Mouse (Mus musculus) midbrain, embryonic 16.5 days (tissue): ENCODE data around the gene Zfp944. TPM values are rescaled to one million over a fixed set of nuclear protein-coding genes. Genes with fewer than 3 reads are reported as not detected.
A peak's percentile ranks its signal among the peaks of the same experiment; 100 is the strongest.
"Not testable (repeated sequence)": the region's sequence is repeated elsewhere in the genome, so short reads cannot be mapped to it uniquely, and the experiment has no call there.

Experiments used
- ATAC-seq: fragments of 200-750 bp; cut with Nextera tagmentation; 2 replicates; pipeline ENCODE4 v1.8.0; 2017; ENCODE audit warnings: moderate TSS enrichment
- H3K27ac ChIP-seq: fragments of 300-500 bp; sonication (generic); 2 replicates; pipeline ENCODE4 v1.5.1; 2014; ENCODE audit warnings: mild to moderate bottlenecking, low read length, mixed read lengths
- H3K27me3 ChIP-seq: fragments of 300-500 bp; sonication (generic); 2 replicates; pipeline ENCODE4 v1.6.1; 2014; ENCODE audit warnings: low read depth, low read length, mixed read lengths; ENCODE audit not compliant: control insufficient read depth, insufficient read depth
- H3K36me3 ChIP-seq: fragments of 300-500 bp; sonication (generic); 2 replicates; pipeline ENCODE4 v1.6.1; 2014; ENCODE audit warnings: mild to moderate bottlenecking, low read length, moderate library complexity, mixed read lengths; ENCODE audit not compliant: control insufficient read depth, insufficient read depth
- H3K4me1 ChIP-seq: fragments of 300-500 bp; sonication (generic); 2 replicates; pipeline ENCODE4 v1.6.1; 2014; ENCODE audit warnings: mild to moderate bottlenecking, low read length, mixed read lengths; ENCODE audit not compliant: control insufficient read depth, insufficient read depth
- H3K4me2 ChIP-seq: fragments of 300-500 bp; sonication (generic); 2 replicates; pipeline ENCODE4 v1.6.1; 2014; ENCODE audit warnings: mild to moderate bottlenecking, low read length, mixed read lengths
- H3K4me3 ChIP-seq: fragments of 300-500 bp; sonication (generic); 2 replicates; pipeline ENCODE4 v1.5.1; 2014; ENCODE audit warnings: low read depth, mild to moderate bottlenecking, low read length, moderate library complexity, mixed read lengths
- H3K9ac ChIP-seq: fragments of 300-500 bp; sonication (generic); 2 replicates; pipeline ENCODE4 v1.6.1; 2014; ENCODE audit warnings: low read depth, low read length, mixed read lengths
- H3K9me3 ChIP-seq: fragments of 300-500 bp; sonication (generic); replicated peaks from 2 replicates; pipeline ENCODE4 v1.6.1; 2014; ENCODE audit warnings: mild to moderate bottlenecking, low read length, mixed read lengths; ENCODE audit not compliant: control insufficient read depth, poor library complexity, severe bottlenecking
- WGBS: fragments of 180-500 bp; shearing (Covaris S2); extraction: QIAGEN DNeasy Blood & Tissue Kit; methylation state at CpG from one replicate; pipeline ENCODE4 v1.1.7; 2014; 5-methylcytosine and 5-hydroxymethylcytosine counted together
- polyA plus RNA-seq: library from polyadenylated mRNA; unstranded; fragments of >200 nt; fragmentation: Nextera tagmentation; extraction: Ambion mirVana; gene quantifications from 2 replicates; pipeline ENCODE4 v1.2.1, GENCODE M21; 2015

Gene Zfp944
- polyA plus RNA-seq = 14.0 and 14.9 TPM in 2 replicates

DNA sequence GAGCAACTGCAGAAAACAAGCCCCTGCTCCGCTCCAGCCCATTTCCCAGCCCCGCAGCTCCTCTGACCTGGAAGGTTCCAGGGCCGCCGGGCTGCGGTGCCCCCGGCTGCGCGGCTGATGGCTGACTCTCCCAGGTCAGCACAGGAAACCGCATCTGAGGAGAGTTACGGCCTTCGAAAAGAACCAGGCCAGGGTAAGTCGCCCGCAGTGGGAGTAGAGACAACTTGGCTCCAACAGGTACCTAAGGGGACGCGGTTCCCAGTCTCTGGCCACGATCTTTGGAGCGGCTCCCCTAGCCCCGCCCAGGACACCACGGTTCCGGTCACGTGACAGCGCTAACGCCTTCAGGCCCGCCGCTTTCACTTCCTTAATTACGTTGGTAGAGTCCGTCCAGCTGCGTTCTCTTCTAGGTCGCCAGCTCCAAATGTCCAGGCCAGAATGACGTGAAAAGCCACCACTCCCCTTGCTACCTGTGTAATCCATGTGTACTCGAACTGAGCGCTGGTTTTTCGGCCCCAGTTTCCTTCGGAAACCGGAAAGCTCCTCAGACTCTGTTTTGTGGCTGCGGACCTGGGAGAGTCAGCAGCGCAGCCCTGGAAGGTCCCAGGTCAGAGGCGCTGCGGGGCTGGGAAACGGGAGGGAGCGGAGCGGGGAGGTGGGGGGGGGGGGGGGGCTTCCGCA lies at the start of gene Zfp944, which contains the start of gene Zfp758:
Zfp944 (minus strand) TSS at position 300 of the 681 bp plus-strand sequence.
Zfp758 (plus strand) TSS at position 353 of the 681 bp plus-strand sequence.
- ATAC-seq = peak; percentile 96
- not testable (repeated sequence) for H3K9me3 ChIP-seq, H3K27me3 ChIP-seq, H3K36me3 ChIP-seq
- under 1% methylated on average over 26 of the region's 43 CpGs for WGBS
- Histone ChIP-seq H3K9ac (peak within 1 kb of the TSS; percentile 66), H3K27ac (peak within 1 kb of the TSS; percentile 43; the same call in 1 of the 2 replicates), H3K4me1 (peaks cover 17% of the 10 kb centered on the region), H3K4me3 (peak within 1 kb of the TSS; percentile 46), H3K4me2 (peak within 1 kb of the TSS; percentile 68)

DNA sequence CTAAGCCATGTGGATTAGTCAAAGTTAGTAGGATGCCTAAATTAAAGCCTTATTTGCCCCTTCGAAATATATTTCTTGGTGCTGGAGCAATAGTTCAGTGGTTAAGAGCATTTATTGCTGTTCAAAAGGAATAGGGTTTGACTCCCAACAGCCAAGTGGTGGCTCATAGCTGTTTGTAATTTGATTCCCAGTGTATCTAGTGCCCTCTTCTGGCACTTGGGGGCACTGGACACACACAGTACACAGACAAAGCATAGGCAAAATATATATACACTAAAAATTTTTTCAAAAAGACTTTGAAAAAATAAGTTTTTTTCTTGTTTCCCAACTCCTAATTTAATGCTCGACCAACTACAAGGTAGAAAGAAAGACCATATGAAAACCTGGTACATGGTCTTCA lies 49.6 kb upstream of the Zfp944 start:
- Histone ChIP-seq H3K4me2 (no peak overlapping the region), H3K36me3 (no peaks in the 10 kb centered on the region), H3K27ac (no peak overlapping the region), H3K9me3 (no peaks in the 10 kb centered on the region), H3K27me3 (no peaks in the 10 kb centered on the region), H3K9ac (no peak overlapping the region), H3K4me3 (no peak overlapping the region), H3K4me1 (no peaks in the 10 kb centered on the region)
- ATAC-seq = no peak
- 82% methylated on average over 2 of the region's 2 CpGs for WGBS

DNA sequence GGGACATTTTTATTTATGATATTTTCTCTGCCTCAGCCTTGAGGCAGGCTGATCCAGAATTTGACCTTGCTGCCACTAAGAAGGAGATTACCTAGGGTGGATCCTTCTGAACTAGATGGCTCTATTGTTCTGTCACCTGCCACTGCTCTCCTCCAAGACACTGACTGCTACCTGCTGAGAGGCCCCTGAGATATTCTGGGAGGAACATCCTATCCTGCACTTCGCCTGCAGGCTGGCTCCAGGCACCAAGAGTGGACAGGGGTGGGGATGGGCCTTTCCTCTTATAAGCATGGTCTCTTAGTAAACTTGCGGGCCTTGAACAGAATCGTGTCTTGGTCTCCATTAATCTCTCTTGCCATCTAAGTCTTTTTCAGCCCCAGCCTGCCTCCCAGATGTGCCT lies 2.7 kb upstream of the Zfp944 start:
- no peak overlapping the region for H3K4me3 ChIP-seq
- peaks cover 7% of the 10 kb centered on the region for H3K36me3 ChIP-seq
- peaks cover 10% of the 10 kb centered on the region for H3K9me3 ChIP-seq
- H3K4me2 ChIP-seq = no peak overlapping the region
- H3K27me3 ChIP-seq = no peaks in the 10 kb centered on the region
- H3K4me1 ChIP-seq = peaks cover 17% of the 10 kb centered on the region
- no peak for ATAC-seq
- H3K9ac ChIP-seq = no peak overlapping the region
- no peak overlapping the region for H3K27ac ChIP-seq
- 95% methylated on average over 3 of the region's 3 CpGs for WGBS

DNA sequence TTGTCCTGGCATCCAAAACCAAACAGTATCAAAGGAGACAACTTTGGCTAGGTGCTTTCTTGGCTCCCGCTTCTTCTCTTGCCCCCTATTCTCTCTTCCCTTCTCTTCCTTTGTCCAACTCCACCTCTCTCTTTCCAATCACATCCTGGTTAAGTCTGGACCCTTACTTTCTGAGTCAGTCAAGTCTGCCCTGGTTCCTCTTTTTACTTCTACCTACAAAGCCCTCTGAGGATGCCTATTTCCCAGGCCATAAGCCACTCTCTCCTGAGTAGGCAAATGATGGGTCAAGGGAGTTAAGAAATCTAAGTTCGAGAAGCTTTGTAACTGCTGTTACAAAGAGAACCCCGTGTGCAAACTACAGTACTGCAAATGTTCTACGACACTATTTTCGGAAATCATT lies 628 bp downstream of the Zfp944 start:
- H3K4me1 ChIP-seq = peaks cover 17% of the 10 kb centered on the region

DNA sequence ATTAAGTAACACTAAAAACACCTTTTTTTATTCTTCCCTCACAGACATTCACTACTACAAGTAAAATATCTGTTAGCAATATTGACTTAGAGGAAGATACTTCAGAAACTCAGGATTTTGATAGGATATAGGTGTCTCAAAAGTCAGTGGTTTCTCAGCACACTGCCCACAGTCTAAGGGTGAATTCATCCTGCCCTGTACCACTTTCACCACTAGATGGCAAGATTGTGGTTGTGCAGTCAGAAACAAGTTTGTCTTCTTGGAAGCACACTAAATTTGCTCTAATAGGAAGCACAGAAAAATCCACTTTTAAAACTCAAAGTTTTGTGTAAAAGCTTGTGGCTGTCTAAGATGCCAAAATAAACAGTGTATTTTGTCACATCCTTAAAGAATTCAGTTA lies 8.4 kb downstream of the Zfp944 start:
- Histone ChIP-seq H3K27me3 (no peaks in the 10 kb centered on the region), H3K9me3 (no peaks in the 10 kb centered on the region), H3K27ac (no peak overlapping the region), H3K4me2 (no peak overlapping the region), H3K9ac (no peak overlapping the region), H3K36me3 (peaks cover 3% of the 10 kb centered on the region; the same call in 1 of the 2 replicates), H3K4me1 (no peaks in the 10 kb centered on the region), H3K4me3 (no peak overlapping the region)
- ATAC-seq = no peak

More for the DNA sequence above, 628 bp downstream of the Zfp944 start:
- no peaks in the 10 kb centered on the region for H3K27me3 ChIP-seq
- peak overlapping the region; percentile 46 for H3K4me3 ChIP-seq
- no peak overlapping the region for H3K27ac ChIP-seq
- 33% methylated on average over 5 of the region's 5 CpGs for WGBS
- H3K4me2 ChIP-seq = peak overlapping the region; percentile 68
- H3K9ac ChIP-seq = peak overlapping the region; percentile 42; the same call in 1 of the 2 replicates
- H3K9me3 ChIP-seq = peaks cover 3% of the 10 kb centered on the region; the same call in 1 of the 2 replicates
- H3K36me3 ChIP-seq = peaks cover 3% of the 10 kb centered on the region; the same call in 1 of the 2 replicates
- peak; percentile 19; the same call in 1 of the 2 replicates for ATAC-seq

DNA sequence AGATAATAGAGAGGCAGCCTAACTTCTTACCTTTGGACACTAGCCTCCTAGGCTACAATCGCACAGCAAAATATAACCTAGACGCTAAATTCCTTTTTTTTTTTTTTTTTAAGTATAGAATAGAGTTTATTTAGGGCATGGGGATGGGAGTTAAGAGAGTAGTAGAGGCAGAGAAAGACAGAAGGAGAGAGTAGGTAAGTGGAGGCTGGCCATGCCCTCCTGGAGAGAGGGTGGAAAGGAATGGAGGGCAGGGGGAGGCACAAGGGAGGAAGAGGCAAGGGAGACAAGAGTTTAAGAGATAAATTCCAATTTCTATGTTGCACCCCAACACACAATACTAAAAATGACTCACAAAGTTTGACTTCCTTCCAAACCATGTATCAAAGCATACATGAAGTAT lies 46.0 kb downstream of the Zfp944 start:
- not testable (repeated sequence) for H3K9me3 ChIP-seq, H3K4me1 ChIP-seq, H3K36me3 ChIP-seq, H3K27me3 ChIP-seq
- H3K4me3 ChIP-seq = peak overlapping the region; percentile 56
- peak overlapping the region; percentile 76 for H3K9ac ChIP-seq
- WGBS = 10% methylated on average over 2 of the region's 2 CpGs
- ATAC-seq = peak; percentile 43
- H3K27ac ChIP-seq = peak overlapping the region; percentile 78; the same call in 1 of the 2 replicates
- H3K4me2 ChIP-seq = peak overlapping the region; percentile 53

DNA sequence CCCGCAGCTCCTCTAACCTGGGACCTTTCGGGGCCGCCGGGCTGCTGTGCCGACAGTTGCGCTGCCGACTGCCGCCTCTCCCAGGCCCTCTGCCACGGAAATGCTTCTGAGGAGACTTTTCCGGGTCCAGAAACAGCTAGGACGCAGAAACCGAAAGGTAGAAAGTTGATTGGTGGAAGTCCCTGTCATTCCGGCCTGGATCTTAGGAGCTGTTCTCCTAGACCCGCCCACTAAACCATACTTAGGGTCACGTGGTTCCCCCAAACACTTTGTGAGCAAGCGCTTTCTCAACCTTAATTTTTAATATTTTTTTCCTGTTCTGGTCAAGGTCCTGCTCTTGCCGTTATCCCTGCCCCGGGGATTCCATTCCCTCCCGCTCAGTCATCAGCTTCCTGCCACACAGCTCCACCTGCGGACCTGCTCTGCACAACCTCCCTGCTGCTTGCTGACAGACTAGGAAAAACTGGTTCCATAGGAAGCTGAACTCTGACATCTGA lies 46.4 kb downstream of the Zfp944 start, which contains the start of gene CT030661.1:
CT030661.1 (minus strand) TSS at position 108 of the 497 bp plus-strand sequence.
- H3K4me1 ChIP-seq = not testable (repeated sequence)

DNA sequence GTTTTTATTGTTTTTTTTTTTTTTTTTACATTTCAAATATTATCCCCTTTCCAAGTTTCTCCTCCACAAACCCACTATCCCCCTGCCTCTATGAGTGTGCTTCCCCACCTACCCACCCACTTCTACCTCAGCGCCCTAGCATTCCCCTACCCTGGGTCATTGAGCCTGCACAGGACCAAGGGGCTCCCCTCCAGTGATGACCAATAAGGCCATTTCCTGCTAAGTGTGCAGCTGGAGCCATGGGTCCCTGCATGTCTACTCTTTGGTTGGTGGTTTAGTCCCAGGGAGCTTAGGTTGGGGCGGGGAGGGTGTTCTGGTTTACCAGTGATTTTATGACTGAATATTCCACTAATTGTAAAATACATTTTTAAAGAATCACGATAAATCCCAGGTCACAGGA lies 47.0 kb downstream of the Zfp944 start:
- not testable (repeated sequence) for H3K36me3 ChIP-seq, H3K27me3 ChIP-seq, H3K9me3 ChIP-seq, H3K4me1 ChIP-seq
- 1% methylated on average over 3 of the region's 3 CpGs for WGBS
- Histone ChIP-seq H3K27ac (peak overlapping the region; percentile 78), H3K9ac (peak overlapping the region; percentile 76), H3K4me3 (peak overlapping the region; percentile 56), H3K4me2 (peak overlapping the region; percentile 56)
- peak; percentile 83 for ATAC-seq

More for the DNA sequence above, 46.4 kb downstream of the Zfp944 start, which contains the start of gene CT030661.1:
- ATAC-seq = peak; percentile 99
- not testable (repeated sequence) for H3K9me3 ChIP-seq, H3K27me3 ChIP-seq, H3K36me3 ChIP-seq
- peak within 1 kb of the TSS; percentile 76 for H3K9ac ChIP-seq
- peak within 1 kb of the TSS; percentile 78 for H3K27ac ChIP-seq
- H3K4me2 ChIP-seq = peak within 1 kb of the TSS; percentile 56
- 0% methylated on average over 20 of the region's 20 CpGs for WGBS
- H3K4me3 ChIP-seq = peak within 1 kb of the TSS; percentile 56
